Mouse (Mus musculus): ENCODE results near the gene Rnase11.
"Not testable (repeated sequence)": the region's sequence is repeated elsewhere in the genome, so short reads cannot be mapped to it uniquely, and the experiment has no call there.

Rnase11 gene

DNA sequence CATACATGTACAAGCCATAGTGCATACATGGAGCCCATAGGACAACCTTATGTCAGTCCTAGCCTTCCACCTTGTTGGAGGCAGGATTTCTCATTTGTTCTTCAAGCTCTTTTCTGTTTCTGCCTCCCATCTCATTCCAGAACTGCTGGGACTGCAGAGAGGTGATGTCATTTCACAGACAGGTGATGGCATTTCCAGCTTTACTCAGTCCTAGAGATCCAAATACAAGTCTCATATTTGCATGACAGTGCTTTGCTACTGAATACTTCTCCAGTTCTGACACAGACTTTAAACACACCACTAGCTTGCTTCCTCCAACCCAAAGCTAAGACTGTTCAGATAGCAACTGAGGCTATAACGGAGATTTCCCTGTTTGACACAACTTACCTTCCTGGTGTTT, 29.2 kb upstream of the Rnase11 start:
- no peak for DNase-seq

- no peak for DNase-seq
Observed at GRCm38 (mm10) chr14:51074335-51074734, 24.4 kb upstream of the Rnase11 start, which contains the start of gene Olfr750. Gene Olfr750 (minus strand): TSS chr14:51074435.

GRCm38 (mm10) chr14:51069617-51070016, 19.7 kb upstream of the Rnase11 start:
- DNase-seq = peak; percentile 26

GRCm38 (mm10) chr14:51068956-51069355, 19.0 kb upstream of the Rnase11 start:
- DNase-seq = no peak

- no peak for DNase-seq
Observed at GRCm38 (mm10) chr14:51060761-51061160, 10.8 kb upstream of the Rnase11 start.

DNA sequence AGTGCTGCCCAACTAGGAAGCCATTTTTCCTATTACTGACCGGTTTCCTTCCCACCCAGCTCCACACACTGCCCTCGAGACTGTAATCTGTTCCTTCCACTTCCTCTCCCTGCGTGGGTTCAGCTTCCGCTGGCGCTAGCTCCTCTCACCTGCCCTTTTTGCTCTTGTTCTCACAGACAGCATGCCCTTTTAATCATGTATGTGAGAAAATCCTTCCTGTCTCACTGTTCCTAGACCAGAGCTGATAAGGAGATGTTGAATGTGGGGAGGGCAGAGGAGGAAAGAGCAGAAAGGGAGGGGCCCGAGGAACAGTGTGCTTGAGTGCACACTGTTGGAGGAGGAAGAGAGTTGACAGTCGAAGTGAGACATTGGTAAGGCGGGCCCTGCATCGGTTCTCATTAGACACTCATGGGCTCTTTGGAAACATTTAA, 7.5 kb upstream of the Rnase11 start, which contains the start of gene Rnase12:
Gene Rnase12, minus strand, starts transcription at position 261 of the 431 bp plus-strand sequence.
- DNase-seq = no peak

DNA sequence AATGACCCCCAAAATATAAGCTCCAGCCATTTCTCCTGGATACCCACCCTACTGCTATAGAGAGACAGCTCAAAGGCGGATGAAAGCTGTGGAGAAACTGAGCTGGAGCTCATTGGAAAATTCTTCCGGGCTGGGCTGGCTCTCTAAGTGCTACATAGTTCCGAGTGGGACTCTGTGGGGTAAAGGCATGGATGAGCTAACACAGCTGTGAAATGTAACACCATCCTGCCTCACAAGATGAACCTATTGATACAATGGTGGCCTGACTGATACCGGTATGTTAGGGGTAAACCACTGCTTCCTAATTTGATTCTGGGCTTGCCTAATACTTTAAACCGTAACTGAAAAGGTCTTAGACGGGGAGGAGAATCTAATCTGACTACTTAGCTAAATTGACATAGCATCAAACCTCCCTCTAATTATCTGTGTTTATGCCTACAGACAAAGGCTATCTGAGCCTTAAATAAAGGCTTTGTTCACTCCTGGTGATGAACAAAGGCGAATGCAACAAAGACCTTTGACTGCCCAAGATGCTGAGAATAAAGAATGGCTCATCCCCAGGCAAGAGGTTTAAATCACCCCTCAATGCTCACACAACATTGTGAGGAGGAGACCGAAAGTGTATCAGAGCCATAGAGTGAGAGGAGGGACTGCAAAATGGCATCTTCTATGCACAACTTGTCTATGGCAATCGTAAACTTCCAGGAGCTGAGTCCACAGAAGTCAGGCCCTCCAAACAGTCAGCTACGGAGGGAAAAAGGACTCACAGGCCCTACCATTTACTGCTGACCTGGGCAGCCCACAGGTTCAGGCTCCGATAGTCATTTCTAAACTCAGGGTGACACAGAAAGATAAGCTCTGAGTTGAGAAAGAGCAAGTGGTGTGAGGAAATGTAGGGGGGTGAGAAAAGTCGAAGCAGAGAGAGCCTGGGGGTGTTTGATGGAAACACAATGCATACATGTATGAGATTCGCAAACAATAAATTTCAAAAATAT, 4.6 kb upstream of the Rnase11 start:
- no peak for DNase-seq

- no peak for DNase-seq
Observed at GRCm38 (mm10) chr14:51053176-51053575, 3.2 kb upstream of the Rnase11 start.

DNA sequence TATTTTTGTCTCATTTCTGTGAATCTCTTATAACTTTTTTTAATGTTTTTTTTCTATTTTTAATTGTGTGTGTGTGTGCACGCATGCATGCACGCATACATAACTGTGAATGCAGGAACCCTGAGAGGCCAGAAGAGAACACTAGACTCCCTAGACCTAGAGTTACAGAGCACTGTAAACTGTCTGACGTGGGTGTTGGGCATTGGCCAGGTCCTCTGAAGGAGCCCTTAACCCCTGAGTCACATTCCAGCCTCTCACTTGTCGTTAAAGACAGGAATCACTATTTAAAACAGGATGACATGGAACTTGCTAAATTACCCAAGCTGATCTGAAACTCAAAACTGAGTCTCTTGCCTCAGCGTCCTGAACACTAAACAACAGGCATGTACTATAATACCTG, 2.0 kb upstream of the Rnase11 start:
- DNase-seq = no peak

DNA sequence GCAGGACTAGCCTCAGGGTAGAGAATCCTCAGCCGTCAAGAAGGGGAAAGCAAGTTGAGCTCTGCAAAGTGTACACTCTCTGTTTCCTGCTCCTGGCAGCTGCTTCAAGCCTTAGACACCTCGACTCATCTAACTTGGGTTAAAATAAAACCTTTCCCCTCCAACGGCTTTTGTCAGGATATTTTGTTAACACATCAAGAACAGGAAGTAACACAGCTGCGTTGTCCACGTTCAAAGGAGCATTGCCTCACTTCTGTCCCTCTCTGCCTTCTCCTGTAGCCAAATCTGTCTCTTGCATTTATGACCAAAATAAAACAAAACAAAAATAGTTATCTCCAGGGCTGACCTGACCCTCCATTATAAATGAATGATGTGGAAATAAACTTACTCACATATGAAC, 2.1 kb downstream of the Rnase11 start:
- DNase-seq = no peak

DNA sequence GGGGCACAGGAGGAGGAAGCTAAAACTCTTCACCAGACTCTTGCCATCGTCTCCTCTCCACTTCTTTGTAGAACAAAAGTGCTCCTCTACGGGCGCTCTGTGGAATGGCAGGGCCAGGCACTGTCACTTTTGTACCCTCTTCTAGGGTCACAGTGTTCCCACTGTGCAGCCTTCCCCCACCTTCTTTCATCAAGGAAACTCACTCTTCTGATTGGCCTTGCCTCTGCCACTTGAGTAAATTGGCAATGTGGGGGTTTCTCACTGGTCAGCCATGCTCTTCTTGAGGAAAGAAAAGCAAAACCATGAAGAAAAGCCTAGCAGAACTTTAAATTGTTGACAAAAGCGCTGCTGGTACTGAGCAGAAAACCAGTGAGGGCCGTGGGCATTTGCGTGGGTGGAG, 8.2 kb downstream of the Rnase11 start, which contains the start of gene Rnase9:
Gene Rnase9, minus strand, starts transcription at position 101 of the 400 bp plus-strand sequence.
- no peak for DNase-seq

- DNase-seq = no peak
Observed at GRCm38 (mm10) chr14:51036214-51036613, 13.7 kb downstream of the Rnase11 start.

- no peak for DNase-seq
Observed at GRCm38 (mm10) chr14:51035206-51035605, 14.8 kb downstream of the Rnase11 start.

DNA sequence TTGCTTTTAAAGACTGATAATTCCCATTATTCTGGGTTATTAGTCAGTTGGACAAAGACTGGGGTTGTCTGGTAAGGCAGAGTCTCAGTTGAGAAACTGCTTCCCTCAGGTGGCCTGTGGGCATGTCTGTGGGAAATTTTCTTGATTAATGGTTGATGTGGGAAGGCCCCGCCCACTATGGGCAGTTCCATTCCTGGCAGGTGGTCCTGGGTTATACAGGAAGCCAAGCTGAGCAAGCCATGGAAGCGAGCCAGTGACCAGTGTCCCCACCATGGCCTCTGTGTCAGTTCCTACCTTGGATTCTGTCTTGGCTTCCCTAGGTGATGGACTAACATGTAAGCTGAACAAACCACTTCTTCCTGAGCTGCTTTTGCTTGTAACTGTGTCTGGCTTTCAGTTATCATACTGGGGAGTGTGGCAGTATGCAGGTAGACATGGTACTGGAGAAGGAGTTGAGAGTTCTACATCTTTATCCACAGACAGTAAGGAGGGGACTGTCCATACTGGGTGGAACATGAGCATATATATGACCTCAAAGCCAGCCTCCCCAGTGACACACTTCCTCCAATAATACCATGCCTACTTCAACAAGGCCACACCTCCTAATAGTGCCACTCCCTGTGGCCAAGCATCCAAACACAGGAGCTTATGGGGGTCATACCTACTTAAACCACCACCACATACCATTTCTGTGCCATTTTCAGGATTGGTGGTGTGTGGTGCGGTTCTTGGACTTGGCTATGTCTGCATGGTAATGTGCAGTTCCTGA, 22.4 kb downstream of the Rnase11 start:
- no peak for DNase-seq

DNA sequence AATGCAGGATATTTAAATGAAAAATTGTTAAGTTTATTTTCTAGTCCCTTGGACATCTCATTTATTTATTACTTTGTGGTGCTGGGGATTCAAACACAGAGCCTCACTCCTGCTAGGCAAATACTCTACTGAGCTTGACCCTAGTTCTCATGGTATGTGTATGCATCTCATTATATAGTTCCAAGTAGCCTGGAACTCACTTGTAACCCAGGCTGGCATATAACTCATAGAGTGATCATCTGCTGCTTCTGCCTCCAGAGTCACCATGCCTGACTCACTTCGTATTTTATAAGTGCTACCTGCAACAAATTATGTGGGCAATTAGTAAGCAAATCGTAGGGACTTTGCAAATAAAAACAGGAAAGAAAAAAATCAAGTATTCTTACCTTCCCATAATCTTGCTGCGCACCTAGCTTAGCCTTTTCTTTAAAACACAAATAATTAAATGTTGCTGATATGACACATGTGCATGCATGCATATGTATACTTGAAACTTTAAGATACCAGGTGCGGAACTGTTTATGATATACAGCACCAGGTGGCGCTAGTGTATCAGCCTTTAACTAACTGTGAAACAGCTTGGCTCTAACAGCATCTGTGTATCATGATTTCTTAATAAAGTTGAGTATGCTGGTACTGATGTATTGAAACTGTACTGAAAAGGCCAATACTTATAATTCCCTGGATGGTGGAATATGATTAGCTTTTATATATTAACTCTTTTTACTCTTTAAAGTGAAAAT, 23.4 kb downstream of the Rnase11 start:
- DNase-seq = peak; percentile 62

- no peak for DNase-seq
Observed at GRCm38 (mm10) chr14:51024820-51025219, 25.1 kb downstream of the Rnase11 start.

GRCm38 (mm10) chr14:51023457-51023856, 26.5 kb downstream of the Rnase11 start:
- no peak for DNase-seq

GRCm38 (mm10) chr14:51017256-51017655, 32.7 kb downstream of the Rnase11 start:
- no peak for DNase-seq

DNA sequence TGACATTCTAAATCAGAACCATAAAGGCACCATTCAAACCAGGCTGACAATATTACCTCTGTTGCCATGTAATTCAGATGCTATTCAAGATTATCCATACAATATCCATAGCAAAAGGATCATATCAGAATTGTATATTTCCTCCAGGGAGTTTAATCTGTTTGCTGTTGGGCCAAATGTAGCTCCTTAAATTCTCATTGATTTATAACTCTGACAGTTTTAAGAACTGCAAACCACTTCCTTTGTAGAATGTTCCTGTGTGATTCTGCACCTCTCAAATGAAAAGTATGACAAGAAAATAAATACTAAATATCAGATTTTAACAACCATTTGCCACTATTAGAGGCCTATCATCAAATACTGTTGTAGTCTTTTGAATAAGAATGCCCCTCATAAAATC, 34.2 kb downstream of the Rnase11 start:
- DNase-seq = no peak

DNA sequence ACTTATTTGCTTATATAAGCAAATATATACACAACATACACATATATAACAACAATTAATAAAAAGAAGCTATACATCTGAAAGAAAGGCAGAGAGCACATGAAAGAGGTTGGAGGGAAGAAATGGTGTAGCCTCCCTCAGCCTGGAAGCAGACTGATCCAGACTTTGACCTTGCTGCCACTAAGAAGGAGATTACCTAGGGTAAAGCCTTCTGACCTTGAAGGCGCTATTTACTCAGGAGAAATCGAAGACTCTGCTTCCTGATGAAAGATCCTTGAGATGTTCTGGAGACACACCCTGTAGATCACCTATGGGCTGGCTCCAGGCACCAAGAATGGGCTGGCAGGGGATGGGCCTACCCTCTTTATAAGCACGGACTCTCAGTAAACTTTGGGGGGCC, 35.2 kb downstream of the Rnase11 start:
- DNase-seq = not testable (repeated sequence)

GRCm38 (mm10) chr14:51009572-51009971, 40.4 kb downstream of the Rnase11 start:
- DNase-seq = no peak

DNA sequence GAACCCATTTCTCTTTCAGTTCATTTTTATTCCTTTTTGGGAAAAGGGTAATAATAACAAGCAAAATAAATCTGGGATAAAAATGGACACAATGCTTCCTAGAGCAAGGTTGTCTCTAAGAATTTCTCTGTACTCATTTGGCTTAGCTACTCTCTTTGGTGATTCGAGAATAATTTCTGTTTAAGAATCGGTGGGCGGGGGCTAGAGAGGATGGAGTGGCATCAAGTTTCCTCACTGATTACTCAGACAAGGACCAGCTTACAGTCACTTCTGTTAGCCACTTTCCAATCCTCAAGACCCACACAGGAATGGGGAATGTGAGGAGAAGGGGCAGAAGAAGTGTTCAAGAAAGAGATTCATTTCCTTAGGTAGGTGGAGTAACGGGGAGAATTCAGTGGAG, 41.2 kb downstream of the Rnase11 start:
- DNase-seq = no peak

Measured in right cerebral cortex, postnatal 14 days (tissue).